Mouse (Mus musculus) CH12.LX (cell line): ENCODE measurements at regions not wholly inside any gene's neighbourhood (a gene's known extent, or its start where the extent isn't known, plus 50 kb on each side); places are given as distances from the start of the nearest gene placed in this dataset.

Experiments used
- JUN ChIP-seq: IDR thresholded peaks from 2 replicates; pipeline ENCODE4 v1.6.1; 2011; ENCODE audit warnings: low read depth, mild to moderate bottlenecking, low read length, improper control_type of control experiment, moderate library complexity; ENCODE audit not compliant: insufficient read depth
- POLR2AphosphoS2 ChIP-seq: IDR thresholded peaks from 2 replicates; pipeline ENCODE4 v1.6.1; 2011; ENCODE audit warnings: low read depth, low read length, improper control_type of control experiment
- TCF12 ChIP-seq: IDR thresholded peaks from 2 replicates; pipeline ENCODE4 v1.6.1; 2014; ENCODE audit warnings: low read depth, mild to moderate bottlenecking, inconsistent platforms, low read length, improper control_type of control experiment

- no peak for TF ChIP-seq POLR2AphosphoS2
- no peak for TF ChIP-seq TCF12
- no peak for TF ChIP-seq JUN
Observed at GRCm38 (mm10) chr2:138809767-138810166, 553.4 kb downstream of the Btbd3 start.
